Mouse (Mus musculus): ENCODE results near the gene Ech1. TPM values are rescaled to one million over a fixed set of nuclear protein-coding genes. Genes with fewer than 3 reads are reported as not detected.

The Ech1 gene
- total RNA-seq, 4 experiments from 2014 or later, result 64.2 to 77.6 (median 67.7) TPM

Other genes starting within 250 kb of the Ech1 start
- gene Samd4b, start 227.1 kb upstream of the Ech1 start, total RNA-seq (2022), result 10 to 100 TPM; 62.6 to 73.9 (median 66.2) TPM
- gene Pak4, start 227.0 kb upstream of the Ech1 start, total RNA-seq (2022), result 10 to 100 TPM; 12.2 to 14.2 (median 13.1) TPM
- gene Acp7, start 193.9 kb upstream of the Ech1 start, total RNA-seq (2022), result 1 to 10 TPM; 2.2 to 3.8 (median 2.4) TPM
- 10 to 100 TPM; 16.1 to 30.5 (median 22.7) TPM for gene Fbxo27, start 132.4 kb upstream of the Ech1 start, total RNA-seq (2022)
- 1 to 10 TPM in 3 of 4 experiments, under 1 TPM in 1; 0.74 to 2.0 (median 1.8) TPM for gene Fbxo17, start 108.4 kb upstream of the Ech1 start, total RNA-seq (2022)
- 10 to 100 TPM; 51.7 to 65.6 (median 53.9) TPM for gene Mrps12, start 83.4 kb upstream of the Ech1 start, total RNA-seq (2022)
- gene Sars2, start 83.2 kb upstream of the Ech1 start, total RNA-seq (2022), result 10 to 100 TPM; 11.2 to 13.9 (median 12.0) TPM
- gene Ccer2, start 69.0 kb upstream of the Ech1 start, total RNA-seq (2022), result 1 to 10 TPM in 2 of 4 experiments, under 1 TPM in 2; 0.32 to 1.4 (median 0.87) TPM
- gene Sirt2, start 58.5 kb upstream of the Ech1 start, total RNA-seq (2022), result 100 to 1,000 TPM; 129 to 157 (median 142) TPM
- gene Nfkbib, start 57.7 kb upstream of the Ech1 start, total RNA-seq (2022), result 10 to 100 TPM; 23.0 to 25.5 (median 24.7) TPM
- 1 to 10 TPM; 2.5 to 5.3 (median 3.8) TPM for gene Rinl, start 36.2 kb upstream of the Ech1 start, total RNA-seq (2022)
- gene Hnrnpl, start 16.7 kb upstream of the Ech1 start, total RNA-seq (2022), result 100 to 1,000 TPM; 403 to 453 (median 434) TPM
- 1 to 10 TPM; 2.4 to 6.9 (median 4.9) TPM for gene Lgals4, start 8.6 kb downstream of the Ech1 start, total RNA-seq (2022)
- not detected for gene Lgals7, start 38.6 kb downstream of the Ech1 start, total RNA-seq (2022)
- gene Capn12, start 56.2 kb downstream of the Ech1 start, total RNA-seq (2022), result under 1 TPM; 0.25 to 0.61 (median 0.41) TPM
- 100 to 1,000 TPM; 136 to 138 (median 137) TPM for gene Actn4, start 137.1 kb downstream of the Ech1 start, total RNA-seq (2022)
- 100 to 1,000 TPM; 182 to 214 (median 197) TPM for gene Eif3k, start 156.6 kb downstream of the Ech1 start, total RNA-seq (2022)
- gene Map4k1, start 156.8 kb downstream of the Ech1 start, total RNA-seq (2022), result 1 to 10 TPM; 1.3 to 3.5 (median 1.7) TPM

Measured in layer of hippocampus, adult 8-10 months (tissue).